Mouse (Mus musculus) intestine, embryonic 15.5 days (tissue): ENCODE results near the gene Armc8. TPM values are rescaled to one million over a fixed set of nuclear protein-coding genes. Genes with fewer than 3 reads are reported as not detected.
A peak's percentile ranks its signal among the peaks of the same experiment; 100 is the strongest.

Experiments
- ATAC-seq: fragments of 200-750 bp; cut with Nextera tagmentation; 2 replicates; pipeline ENCODE4 v1.8.0; 2017; ENCODE audit warnings: moderate TSS enrichment, moderate library complexity
- H3K27ac ChIP-seq: fragments of 300-500 bp; sonication (generic); 2 replicates; pipeline ENCODE4 v1.5.1; 2015; ENCODE audit warnings: mild to moderate bottlenecking, inconsistent platforms
- H3K27me3 ChIP-seq: fragments of 300-500 bp; sonication (generic); replicated peaks from 2 replicates; pipeline ENCODE4 v1.6.1; 2015; ENCODE audit warnings: inconsistent platforms
- H3K36me3 ChIP-seq: fragments of 300-500 bp; sonication (generic); 2 replicates; pipeline ENCODE4 v1.6.1; 2015; ENCODE audit warnings: inconsistent platforms
- H3K4me1 ChIP-seq: fragments of 300-500 bp; sonication (generic); replicated peaks from 2 replicates; pipeline ENCODE4 v1.6.1; 2015; ENCODE audit warnings: inconsistent platforms
- H3K4me2 ChIP-seq: fragments of 300-500 bp; sonication (generic); replicated peaks from 2 replicates; pipeline ENCODE4 v1.6.1; 2015; ENCODE audit warnings: mild to moderate bottlenecking, inconsistent platforms
- H3K4me3 ChIP-seq: fragments of 300-500 bp; sonication (generic); replicated peaks from 2 replicates; pipeline ENCODE4 v1.5.1; 2015; ENCODE audit warnings: inconsistent platforms
- H3K9ac ChIP-seq: fragments of 300-500 bp; sonication (generic); 2 replicates; pipeline ENCODE4 v1.6.1; 2015; ENCODE audit warnings: inconsistent platforms
- H3K9me3 ChIP-seq: fragments of 300-500 bp; sonication (generic); 2 replicates; pipeline ENCODE4 v1.6.1; 2016; ENCODE audit warnings: inconsistent platforms
- WGBS: fragments of 180-500 bp; shearing (Covaris S2); methylation state at CpG from one replicate; pipeline ENCODE4 v1.1.7; 2015; 5-methylcytosine and 5-hydroxymethylcytosine counted together
- polyA plus RNA-seq: library from polyadenylated mRNA; unstranded; fragments of >200 nt; fragmentation: Nextera tagmentation; extraction: Ambion mirVana; gene quantifications from 2 replicates; pipeline ENCODE4 v1.2.1, GENCODE M21; 2015

Armc8 gene
- polyA plus RNA-seq, 1 experiment from 2014 or later = 26.9 TPM

DNA sequence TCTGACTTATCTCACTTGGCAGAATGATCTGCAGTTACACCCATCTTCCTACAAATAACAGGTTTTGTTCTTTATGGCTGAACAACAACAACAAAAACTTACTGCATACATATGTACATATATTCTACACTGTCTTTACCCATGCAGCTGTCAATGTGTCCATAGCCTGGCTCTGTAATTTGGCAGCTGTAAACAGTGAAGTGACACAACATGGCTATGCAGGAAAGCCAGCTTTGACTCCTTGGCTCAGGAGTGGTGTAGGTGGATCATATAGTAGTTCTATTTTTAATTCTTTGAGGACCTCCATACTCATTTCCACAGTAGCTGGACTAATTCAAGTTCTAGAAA is 9.2 kb downstream of the Armc8 start:
- H3K4me2 ChIP-seq = no peak overlapping the region
- H3K4me3 ChIP-seq = no peak overlapping the region
- H3K9ac ChIP-seq = no peak overlapping the region
- H3K4me1 ChIP-seq = 0 out of 2 replicates have a peak, but pooled peaks cover 4% of the 10 kb centered on the region
- no peak overlapping the region for H3K27ac ChIP-seq
- no peaks in the 10 kb centered on the region for H3K36me3 ChIP-seq
- no peaks in the 10 kb centered on the region for H3K27me3 ChIP-seq
- H3K9me3 ChIP-seq = no peaks in the 10 kb centered on the region
- no peak for ATAC-seq

- H3K27me3 ChIP-seq = no peaks in the 10 kb centered on the region
- no peak for ATAC-seq
- no peak overlapping the region for H3K9ac ChIP-seq
- WGBS = 83% methylated on average over 7 of the region's 7 CpGs
- H3K9me3 ChIP-seq = no peaks in the 10 kb centered on the region
- no peaks in the 10 kb centered on the region for H3K36me3 ChIP-seq
- no peak overlapping the region for H3K27ac ChIP-seq
- no peak overlapping the region for H3K4me2 ChIP-seq
- H3K4me1 ChIP-seq = 0 out of 2 replicates have a peak, but pooled peaks cover 4% of the 10 kb centered on the region
- no peak overlapping the region for H3K4me3 ChIP-seq
These were observed 9.7 kb downstream of the Armc8 start for GRCm38 (mm10) chr9:99558824-99559556.

DNA sequence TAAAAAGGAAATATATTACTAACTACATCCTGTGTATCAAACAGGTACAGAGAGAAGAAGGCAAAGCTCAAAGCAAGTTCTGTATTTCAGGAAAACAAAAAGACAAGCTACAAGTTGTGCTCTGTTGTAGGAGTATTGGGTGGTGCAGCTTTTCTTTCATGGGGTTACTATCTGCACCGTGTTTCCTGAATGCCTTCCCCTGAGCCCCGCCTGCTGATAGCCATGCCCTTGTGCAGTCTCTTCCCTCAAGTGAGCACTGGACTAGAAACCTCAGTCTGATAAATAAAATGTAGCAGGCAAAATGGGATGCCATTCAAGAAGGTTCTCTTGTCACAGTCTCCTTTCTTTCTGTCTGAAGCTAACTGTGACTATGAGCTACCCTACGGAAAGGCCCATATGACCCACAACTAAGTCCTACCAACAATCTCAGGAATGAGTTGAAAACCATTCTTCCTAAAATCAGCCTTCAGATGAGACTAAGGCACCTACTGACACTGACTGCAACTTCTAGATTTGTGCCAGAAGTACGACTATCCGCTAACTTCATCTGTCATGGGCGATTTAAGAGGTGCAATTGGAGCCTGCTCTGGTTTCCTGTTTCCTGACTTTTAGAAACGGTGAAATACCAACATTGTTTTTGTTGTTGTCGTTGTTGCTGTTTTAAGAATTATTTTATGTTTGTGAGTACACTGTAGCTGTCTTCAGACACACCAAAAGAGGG is 11.0 kb downstream of the Armc8 start:
- Histone ChIP-seq H3K4me3 (no peak overlapping the region), H3K36me3 (no peaks in the 10 kb centered on the region), H3K9ac (no peak overlapping the region), H3K4me2 (no peak overlapping the region), H3K27ac (no peak overlapping the region), H3K4me1 (0 out of 2 replicates have a peak, but pooled peaks cover 4% of the 10 kb centered on the region), H3K27me3 (no peaks in the 10 kb centered on the region), H3K9me3 (no peaks in the 10 kb centered on the region)
- no peak for ATAC-seq
- 81% methylated on average over 8 of the region's 8 CpGs for WGBS

DNA sequence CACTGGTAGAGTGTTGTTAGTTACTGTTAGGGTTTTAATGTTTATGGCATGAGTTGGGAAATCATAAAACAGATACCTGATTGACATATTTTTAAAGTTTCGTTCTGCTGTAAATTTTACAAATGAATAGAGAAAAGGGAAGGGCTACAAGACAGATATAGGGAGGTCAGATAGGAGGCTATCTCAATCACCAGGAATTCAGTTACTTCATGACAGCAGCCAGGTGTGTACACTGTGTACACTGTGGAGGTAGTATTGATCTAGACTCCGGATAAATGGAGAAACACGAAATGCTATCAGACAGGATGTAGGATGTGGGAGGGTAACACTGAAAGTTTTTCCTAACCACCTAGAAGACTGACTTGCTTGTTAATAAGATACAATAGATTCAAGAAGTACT is 13.4 kb downstream of the Armc8 start:
- no peak overlapping the region for H3K4me2 ChIP-seq
- H3K4me3 ChIP-seq = no peak overlapping the region
- H3K27ac ChIP-seq = no peak overlapping the region
- 0 out of 2 replicates have a peak, but pooled peaks cover 4% of the 10 kb centered on the region for H3K4me1 ChIP-seq
- H3K27me3 ChIP-seq = no peaks in the 10 kb centered on the region
- WGBS = 73% methylated on average over 3 of the region's 3 CpGs
- no peak overlapping the region for H3K9ac ChIP-seq
- no peaks in the 10 kb centered on the region for H3K36me3 ChIP-seq
- no peak for ATAC-seq
- no peaks in the 10 kb centered on the region for H3K9me3 ChIP-seq

- Histone ChIP-seq H3K4me2 (no peak overlapping the region), H3K9me3 (no peaks in the 10 kb centered on the region), H3K9ac (no peak overlapping the region), H3K36me3 (no peaks in the 10 kb centered on the region), H3K27me3 (no peaks in the 10 kb centered on the region), H3K4me1 (0 out of 2 replicates have a peak, but pooled peaks cover 4% of the 10 kb centered on the region), H3K4me3 (no peak overlapping the region), H3K27ac (no peak overlapping the region)
- ATAC-seq = no peak
These were observed 14.6 kb downstream of the Armc8 start for GRCm38 (mm10) chr9:99554052-99554451.

- Histone ChIP-seq H3K9me3 (no peaks in the 10 kb centered on the region), H3K36me3 (no peaks in the 10 kb centered on the region), H3K4me1 (0 out of 2 replicates have a peak, but pooled peaks cover 4% of the 10 kb centered on the region), H3K27me3 (no peaks in the 10 kb centered on the region), H3K9ac (no peak overlapping the region), H3K4me2 (no peak overlapping the region), H3K4me3 (no peak overlapping the region), H3K27ac (no peak overlapping the region)
- ATAC-seq = no peak
- 97% methylated on average over 2 of the region's 2 CpGs for WGBS
These were observed 15.7 kb downstream of the Armc8 start for GRCm38 (mm10) chr9:99553049-99553448.

DNA sequence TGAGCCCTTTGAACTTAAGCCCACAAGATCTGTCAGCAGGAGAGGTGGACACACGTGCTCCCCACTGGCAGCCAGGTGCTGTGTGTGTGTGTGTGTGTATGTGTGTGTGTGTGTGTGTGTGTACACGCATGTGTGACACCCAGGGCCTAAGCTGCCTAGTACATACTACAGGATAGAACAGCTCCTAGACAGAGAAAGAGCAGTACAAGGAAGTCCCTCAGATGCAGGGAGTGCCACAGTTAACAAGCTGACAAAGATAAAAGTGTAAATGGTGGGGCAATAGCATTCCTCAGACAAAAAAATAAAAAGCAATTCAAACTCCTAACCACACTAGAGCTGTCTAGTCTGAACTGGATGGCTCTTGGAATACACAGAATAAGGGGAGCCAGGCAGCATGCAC is 16.6 kb downstream of the Armc8 start:
- no peak overlapping the region for H3K4me3 ChIP-seq
- H3K9me3 ChIP-seq = no peaks in the 10 kb centered on the region
- H3K36me3 ChIP-seq = no peaks in the 10 kb centered on the region
- 57% methylated on average over 2 of the region's 2 CpGs for WGBS
- ATAC-seq = peak; percentile 91
- H3K9ac ChIP-seq = no peak overlapping the region
- no peaks in the 10 kb centered on the region for H3K27me3 ChIP-seq
- H3K4me1 ChIP-seq = no peaks in the 10 kb centered on the region
- no peak overlapping the region for H3K4me2 ChIP-seq
- H3K27ac ChIP-seq = 0 out of 2 replicates have a peak overlapping the region, but pooled peaks have one; percentile 11

DNA sequence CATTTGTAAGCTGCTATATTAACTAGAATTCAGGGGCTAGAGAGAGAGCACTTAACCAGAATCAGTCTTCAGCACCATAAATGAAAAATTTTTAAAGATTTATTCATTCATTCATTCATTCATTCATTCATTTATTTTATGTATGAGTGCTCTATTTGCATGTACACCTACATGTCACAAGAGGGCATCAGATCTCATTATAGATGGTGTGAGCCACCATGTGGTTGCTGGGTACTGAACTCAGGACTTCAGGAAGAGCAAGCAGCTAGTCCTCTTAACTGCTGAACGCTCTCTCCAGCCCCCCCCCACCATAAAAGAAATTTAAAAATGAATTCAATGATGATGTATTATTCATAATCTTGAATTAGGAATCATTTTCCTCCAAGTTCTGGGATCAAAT is 22.4 kb downstream of the Armc8 start:
- Histone ChIP-seq H3K36me3 (no peaks in the 10 kb centered on the region), H3K27ac (no peak overlapping the region), H3K4me2 (no peak overlapping the region), H3K4me1 (no peaks in the 10 kb centered on the region), H3K9ac (no peak overlapping the region), H3K9me3 (no peaks in the 10 kb centered on the region), H3K4me3 (no peak overlapping the region), H3K27me3 (no peaks in the 10 kb centered on the region)
- 97% methylated on average over 1 of the region's 1 CpGs for WGBS
- ATAC-seq = no peak

DNA sequence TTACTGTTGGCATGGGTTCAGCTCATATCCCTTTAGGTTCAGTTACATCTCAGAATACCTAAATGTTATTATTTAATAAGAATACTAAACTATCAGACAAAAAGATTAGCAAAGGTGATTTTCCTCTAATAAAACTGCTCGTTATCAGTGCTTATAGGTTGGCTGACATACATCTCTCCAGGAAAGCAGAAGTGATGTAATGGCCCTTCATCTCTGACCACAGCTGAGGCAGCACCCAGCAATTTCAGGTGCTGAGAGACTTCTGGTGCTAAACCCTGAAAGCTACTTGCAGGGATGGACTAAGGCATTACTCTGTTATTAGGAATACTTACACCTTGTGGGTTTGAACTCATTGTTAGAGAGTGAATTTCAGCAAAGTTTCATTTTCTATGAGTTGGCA is 36.8 kb downstream of the Armc8 start:
- H3K4me3 ChIP-seq = no peak overlapping the region
- no peaks in the 10 kb centered on the region for H3K9me3 ChIP-seq
- no peak for ATAC-seq
- no peaks in the 10 kb centered on the region for H3K4me1 ChIP-seq
- 85% methylated on average over 1 of the region's 1 CpGs for WGBS
- peaks cover 11% of the 10 kb centered on the region; the same call in 1 of the 2 replicates for H3K36me3 ChIP-seq
- H3K27ac ChIP-seq = no peak overlapping the region
- H3K9ac ChIP-seq = no peak overlapping the region
- H3K4me2 ChIP-seq = no peak overlapping the region
- H3K27me3 ChIP-seq = no peaks in the 10 kb centered on the region

- no peaks in the 10 kb centered on the region for H3K4me1 ChIP-seq
- no peak overlapping the region for H3K9ac ChIP-seq
- no peak overlapping the region for H3K4me2 ChIP-seq
- peak; percentile 91 for ATAC-seq
- no peaks in the 10 kb centered on the region for H3K27me3 ChIP-seq
- WGBS = 38% methylated on average over 7 of the region's 7 CpGs
- no peak overlapping the region for H3K4me3 ChIP-seq
- H3K36me3 ChIP-seq = no peaks in the 10 kb centered on the region
- no peaks in the 10 kb centered on the region for H3K9me3 ChIP-seq
- H3K27ac ChIP-seq = no peak overlapping the region
These were observed 62.8 kb downstream of the Armc8 start for GRCm38 (mm10) chr9:99505875-99506274.

DNA sequence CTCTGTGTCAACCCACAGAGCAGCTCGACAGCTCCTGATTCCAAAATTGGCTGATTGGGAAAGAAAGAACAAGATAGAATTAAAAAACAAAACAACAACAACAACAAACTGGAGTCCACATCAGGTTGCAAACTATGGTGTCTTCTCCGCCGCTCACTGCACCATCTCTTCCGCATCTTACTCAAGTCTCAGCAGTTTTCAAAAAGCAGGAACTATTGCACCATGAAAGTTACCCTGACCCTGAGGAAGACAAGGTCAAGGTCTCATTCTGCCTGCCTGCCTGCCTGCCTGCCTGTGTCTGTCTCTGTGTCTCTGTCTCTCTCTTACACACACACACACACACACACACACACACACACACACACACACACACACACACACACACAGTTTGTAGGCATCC is 69.4 kb downstream of the Armc8 start:
- H3K36me3 ChIP-seq = peaks cover 7% of the 10 kb centered on the region; the same call in 1 of the 2 replicates
- ATAC-seq = no peak
- WGBS = 95% methylated on average over 4 of the region's 4 CpGs
- H3K27me3 ChIP-seq = no peaks in the 10 kb centered on the region
- H3K9me3 ChIP-seq = no peaks in the 10 kb centered on the region
- H3K4me3 ChIP-seq = no peak overlapping the region
- no peak overlapping the region for H3K4me2 ChIP-seq
- H3K4me1 ChIP-seq = no peaks in the 10 kb centered on the region
- H3K27ac ChIP-seq = no peak overlapping the region
- no peak overlapping the region for H3K9ac ChIP-seq

DNA sequence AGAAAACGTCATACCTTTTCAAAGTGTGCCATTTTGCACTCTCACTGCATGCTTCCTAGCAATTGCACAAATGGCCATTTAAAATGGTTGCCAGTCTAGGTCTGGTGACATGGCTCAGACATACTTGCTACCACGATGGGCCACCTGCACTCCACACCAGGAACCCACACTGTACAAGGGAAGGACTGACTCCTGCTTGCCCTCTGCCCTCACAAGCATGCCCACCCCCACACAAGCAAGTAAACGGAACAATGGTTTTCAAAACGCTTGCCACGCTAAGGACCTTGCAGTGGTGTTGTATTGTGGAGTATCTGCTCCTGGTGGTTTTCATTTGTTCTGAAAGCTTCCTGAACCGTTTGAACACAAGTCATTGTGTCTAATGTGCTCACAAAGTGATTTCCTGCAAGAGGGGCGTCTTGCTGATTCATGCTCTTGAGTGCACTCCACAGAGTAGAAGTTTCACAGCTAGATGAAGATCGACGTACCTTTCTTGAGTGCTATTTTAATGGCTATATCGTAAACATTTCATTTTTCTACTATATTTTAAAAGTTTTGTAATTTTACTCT is 76.0 kb downstream of the Armc8 start:
- Histone ChIP-seq H3K4me1 (no peaks in the 10 kb centered on the region), H3K4me2 (no peak overlapping the region), H3K9me3 (no peaks in the 10 kb centered on the region), H3K27me3 (no peaks in the 10 kb centered on the region), H3K36me3 (peaks cover 10% of the 10 kb centered on the region; the same call in 1 of the 2 replicates), H3K27ac (no peak overlapping the region), H3K9ac (no peak overlapping the region), H3K4me3 (no peak overlapping the region)
- no peak for ATAC-seq
- WGBS = 82% methylated on average over 10 of the region's 10 CpGs
